Mouse (Mus musculus) liver, adult 2 months (tissue): ENCODE data around the gene Slc16a10.

Experiments used
- CTCF ChIP-seq: fragments of 200-500 bp; IDR thresholded peaks from 2 replicates; pipeline ENCODE4 v1.5.1; 2011; ENCODE audit warnings: low read depth, low read length, control low read depth
- POLR2A ChIP-seq: fragments of 200-500 bp; IDR thresholded peaks from 2 replicates; pipeline ENCODE4 v1.6.1; 2011; ENCODE audit warnings: low read length, control low read depth; ENCODE audit not compliant: insufficient read depth; ENCODE audit errors: extremely low read depth

GRCm38 (mm10) chr10:40191338-40191979 lies 49.4 kb upstream of the Slc16a10 start:
- TF ChIP-seq POLR2A (no peak), CTCF (no peak)
